Mouse (Mus musculus) liver, adult 10 weeks (tissue): ENCODE data around the gene Olfr1052. TPM values are rescaled to one million over a fixed set of nuclear protein-coding genes. Genes with fewer than 3 reads are reported as not detected.

Source experiments
- polyA plus RNA-seq: library from polyadenylated mRNA; stranded (reverse); fragments of 350-450 nt; fragmentation: Illumina TruSeq; extraction: RNeasy Lipid Tissue Mini Kit (QIAGEN cat#74804); gene quantifications from one replicate; pipeline ENCODE4 v1.2.3, GENCODE M21; 2014; ENCODE audit warnings: low read depth, low replicate concordance

The Olfr1052 gene
- not detected for polyA plus RNA-seq

DNA sequence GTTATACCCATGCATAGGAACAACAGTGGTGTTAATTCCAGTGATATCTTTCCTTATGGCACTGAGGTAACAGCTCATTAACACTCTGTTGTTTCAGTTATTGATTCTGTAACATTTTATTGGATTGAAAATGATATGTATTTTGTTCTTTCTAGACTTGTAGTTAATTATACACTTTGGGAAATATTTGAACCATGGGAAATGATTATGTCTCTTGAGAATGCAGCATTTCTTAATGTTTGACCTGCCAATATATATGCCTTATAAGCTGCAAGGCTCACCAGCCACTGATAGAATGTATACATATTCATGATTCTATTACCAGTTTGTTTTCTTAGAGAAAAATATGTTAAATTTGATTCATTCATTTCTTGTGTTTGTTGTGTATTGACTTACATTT lies at the start of gene Olfr1052:
TSS of gene Olfr1052 (plus strand) at position 301 of the 400 bp plus-strand sequence.

DNA sequence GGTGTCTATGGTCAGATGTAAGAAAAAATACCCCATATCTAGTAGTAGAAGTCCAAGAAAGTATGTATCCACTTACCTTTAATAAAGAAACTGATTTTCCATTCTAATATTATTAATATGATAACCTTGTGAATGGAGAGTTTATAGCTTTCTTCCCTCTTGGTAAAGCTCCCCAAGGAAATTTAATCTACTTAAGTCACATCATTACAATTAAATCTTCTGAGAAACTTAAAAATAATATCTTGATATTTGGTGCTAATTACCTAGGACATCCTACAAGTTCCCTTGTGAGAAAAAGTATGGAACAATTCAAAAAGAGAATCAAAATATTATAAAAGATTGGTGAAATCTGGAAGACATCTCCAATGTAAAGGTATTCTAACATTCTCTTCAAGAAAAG lies 34.0 kb upstream of the Olfr1052 start, which contains the start of gene Olfr1049:
TSS of gene Olfr1049 (minus strand) at position 101 of the 400 bp plus-strand sequence.

GRCm38 (mm10) chr2:86278988-86279387 lies 13.3 kb upstream of the Olfr1052 start, which contains the start of gene Olfr1051:
Gene Olfr1051, minus strand, starts transcription at chr2:86279088.

GRCm38 (mm10) chr2:86315184-86315583 lies 22.9 kb downstream of the Olfr1052 start, which contains the start of gene Olfr1053:
Gene Olfr1053, minus strand, starts transcription at chr2:86315284.

GRCm38 (mm10) chr2:86335333-86335732 lies 43.1 kb downstream of the Olfr1052 start, which contains the start of gene Olfr1054:
Gene Olfr1054, minus strand, starts transcription at chr2:86335433.

Other genes with a start within 250 kb of the Olfr1052 start
- gene Olfr1034, start 246.6 kb upstream of the Olfr1052 start, polyA plus RNA-seq: 5.8 TPM
- not detected for gene Olfr1036, start 218.5 kb upstream of the Olfr1052 start, polyA plus RNA-seq
- gene Olfr1037, start 205.1 kb upstream of the Olfr1052 start, polyA plus RNA-seq: not detected
- not detected for gene Olfr1039, start 156.5 kb upstream of the Olfr1052 start, polyA plus RNA-seq
- not detected for gene Olfr1040, start 145.7 kb upstream of the Olfr1052 start, polyA plus RNA-seq
- not detected for gene Olfr1042, start 130.6 kb upstream of the Olfr1052 start, polyA plus RNA-seq
- gene Olfr1043, start 124.9 kb upstream of the Olfr1052 start, polyA plus RNA-seq: not detected
- not detected for gene Olfr1044, start 114.6 kb upstream of the Olfr1052 start, polyA plus RNA-seq
- gene Olfr52, start 106.8 kb upstream of the Olfr1052 start, polyA plus RNA-seq: not detected
- not detected for gene Olfr1045, start 89.4 kb upstream of the Olfr1052 start, polyA plus RNA-seq
- not detected for gene Olfr1046, start 73.1 kb upstream of the Olfr1052 start, polyA plus RNA-seq
- gene Olfr1047, start 61.1 kb upstream of the Olfr1052 start, polyA plus RNA-seq: not detected
- gene Olfr1048, start 52.2 kb upstream of the Olfr1052 start, polyA plus RNA-seq: not detected
- gene Olfr1049, start 34.1 kb upstream of the Olfr1052 start, polyA plus RNA-seq: not detected
- not detected for gene Olfr1051, start 13.4 kb upstream of the Olfr1052 start, polyA plus RNA-seq
- gene Olfr1053, start 22.8 kb downstream of the Olfr1052 start, polyA plus RNA-seq: not detected
- not detected for gene Olfr1054, start 43.0 kb downstream of the Olfr1052 start, polyA plus RNA-seq
- not detected for gene Olfr1055, start 57.8 kb downstream of the Olfr1052 start, polyA plus RNA-seq
- gene Olfr1056, start 70.0 kb downstream of the Olfr1052 start, polyA plus RNA-seq: not detected
- gene Olfr1057, start 85.9 kb downstream of the Olfr1052 start, polyA plus RNA-seq: not detected
- not detected for gene Olfr1058, start 96.1 kb downstream of the Olfr1052 start, polyA plus RNA-seq
- not detected for gene Olfr1061, start 121.6 kb downstream of the Olfr1052 start, polyA plus RNA-seq
- not detected for gene Olfr1062, start 134.3 kb downstream of the Olfr1052 start, polyA plus RNA-seq
- not detected for gene Olfr1065, start 158.1 kb downstream of the Olfr1052 start, polyA plus RNA-seq
- gene Olfr1066, start 163.8 kb downstream of the Olfr1052 start, polyA plus RNA-seq: not detected
- not detected for gene Olfr228, start 194.9 kb downstream of the Olfr1052 start, polyA plus RNA-seq
- gene Olfr1076, start 216.0 kb downstream of the Olfr1052 start, polyA plus RNA-seq: not detected